Mouse (Mus musculus): ENCODE data around the gene Sync. TPM values are rescaled to one million over a fixed set of nuclear protein-coding genes. Genes with fewer than 3 reads are reported as not detected.

Gene Sync
- total and polyA plus RNA-seq, 3 experiments = 0.31 to 0.43 TPM; not detected in 1

DNA sequence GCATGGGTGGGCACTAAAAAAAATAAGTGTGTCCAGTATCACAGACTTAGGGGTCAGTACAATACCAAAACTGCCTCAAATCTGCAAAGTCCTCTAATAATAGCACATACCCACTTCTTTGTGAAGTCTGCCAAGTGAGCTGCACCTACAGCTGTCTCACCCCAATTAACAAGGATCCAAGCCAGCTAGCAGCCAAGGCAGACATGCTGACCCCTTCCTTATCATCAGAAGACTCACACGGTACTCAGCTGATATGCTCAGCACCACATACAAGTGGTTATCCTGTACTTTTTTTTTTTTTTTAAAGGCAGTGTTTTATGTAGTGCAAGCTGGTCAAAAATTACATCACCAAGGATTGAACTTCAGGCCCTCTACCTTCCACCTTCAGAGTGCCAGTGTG is 16.9 kb downstream of the Sync start:
- Histone ChIP-seq H3K4me3 (ENCODE audit: control insufficient read depth in 1 of 2, insufficient read depth in 1 of 2, low read depth in 2 of 2, low read length in 2 of 2) (no peak overlapping the region), H3K4me1 (ENCODE audit: control insufficient read depth in 1 of 2, insufficient read depth in 2 of 2, low read length in 2 of 2) (peaks cover 7 to 9% of the 10 kb centered on the region in 2 experiments), H3K9ac (ENCODE audit: control insufficient read depth, low read depth, low read length, poor library complexity, severe bottlenecking) (0 out of 2 replicates have a peak overlapping the region, but pooled peaks have one; percentile 22), H3K9me3 (replicated peaks; ENCODE audit: insufficient read depth, low read length) (no peaks in the 10 kb centered on the region), H3K27ac (ENCODE audit: control insufficient read depth, low read depth, low read length) (peak overlapping the region; percentile 30), H3K79me2 (ENCODE audit: control insufficient read depth, insufficient read depth, low read length, poor library complexity) (no peaks in the 10 kb centered on the region), H3K36me3 (ENCODE audit: control insufficient read depth in 1 of 2, insufficient read depth in 2 of 2, low read length in 2 of 2) (peaks cover 10 to 16% of the 10 kb centered on the region in 2 experiments), H3K27me3 (ENCODE audit: control insufficient read depth in 1 of 2, insufficient read depth in 2 of 2, low read length in 2 of 2) (no peaks in the 10 kb centered on the region)
- DNase-seq (ENCODE audit: low read depth, low spot score) = peak; percentile 70
- TF ChIP-seq TAL1 (IDR thresholded peaks at IDR 0.05; ENCODE audit: low read length) = peak; percentile 19; the same call in 1 of the 2 replicates
- TF ChIP-seq MXI1 (IDR thresholded peaks at IDR 0.05; ENCODE audit: low read depth, low read length) = peak; percentile 25; the same call in 1 of the 2 replicates
- 0 out of 2 replicates have a peak, but pooled peaks have one; percentile 31 for TF ChIP-seq KAT2A (conservative IDR thresholded peaks at IDR 0.05; ENCODE audit: low read depth, low read length)
- TF ChIP-seq E2F4 (IDR thresholded peaks at IDR 0.05; ENCODE audit: borderline replicate concordance, low read depth, low read length) = no peak
- TF ChIP-seq ZMIZ1 (IDR thresholded peaks at IDR 0.05; ENCODE audit: low read depth, low read length) = no peak
- no peak for TF ChIP-seq USF2 (IDR thresholded peaks at IDR 0.05; ENCODE audit: borderline replicate concordance in 1 of 2, insufficient read depth in 1 of 2, low read depth in 1 of 2, low read length in 2 of 2)
- TF ChIP-seq UBTF (IDR thresholded peaks at IDR 0.05; ENCODE audit: borderline replicate concordance, insufficient read depth, low read depth, low read length) = no peak
- TF ChIP-seq TCF12 (IDR thresholded peaks at IDR 0.05; ENCODE audit: low read depth, low read length) = peak; percentile 85
- no peak for TF ChIP-seq POLR2AphosphoS5 (IDR thresholded peaks at IDR 0.05; ENCODE audit: borderline replicate concordance, low read depth, low read length)
- peak; percentile 97 for TF ChIP-seq ZNF384 (IDR thresholded peaks at IDR 0.05; ENCODE audit: low read depth, low read length)
- TF ChIP-seq JUND (IDR thresholded peaks at IDR 0.05; ENCODE audit: low read depth, low read length) = no peak
- no peak for TF ChIP-seq MYB (IDR thresholded peaks at IDR 0.05; ENCODE audit: low read depth, low read length)
- peak; percentile 32 to 74; a peak in 3 of 4 replicates for TF ChIP-seq EP300 (IDR thresholded peaks at IDR 0.05; ENCODE audit: low read depth in 1 of 2, low read length in 2 of 2)
- TF ChIP-seq MYC (IDR thresholded peaks at IDR 0.05; ENCODE audit: low read depth, low read length) = no peak
- TF ChIP-seq BHLHE40 (IDR thresholded peaks at IDR 0.05; ENCODE audit: borderline replicate concordance, low read depth, low read length) = peak; percentile 45; the same call in 1 of the 2 replicates
- TF ChIP-seq RAD21 (IDR thresholded peaks at IDR 0.05; ENCODE audit: low read depth, low read length) = no peak
- no peak for TF ChIP-seq USF1 (IDR thresholded peaks at IDR 0.05; ENCODE audit: low read depth, low read length)
- no peak for TF ChIP-seq GABPA (IDR thresholded peaks at IDR 0.05; ENCODE audit: low read depth, low read length)
- peak; percentile 80 for TF ChIP-seq GATA1 (IDR thresholded peaks at IDR 0.05; ENCODE audit: low read depth, low read length)
- TF ChIP-seq RCOR1 (IDR thresholded peaks at IDR 0.05; ENCODE audit: low read depth, low read length) = no peak; the same call in 1 of the 2 replicates
- peak; percentile 99 for TF ChIP-seq ETS1 (IDR thresholded peaks at IDR 0.05; ENCODE audit: low read depth, low read length)
- peak; percentile 61 for TF ChIP-seq SIN3A (IDR thresholded peaks at IDR 0.05; ENCODE audit: low read length)
- no peak for TF ChIP-seq SMC3 (IDR thresholded peaks at IDR 0.05; ENCODE audit: low read depth, low read length)
- TF ChIP-seq CHD1 (IDR thresholded peaks at IDR 0.05; ENCODE audit: low read depth, low read length) = no peak
- no peak for TF ChIP-seq HCFC1 (IDR thresholded peaks at IDR 0.05; ENCODE audit: low read depth, low read length)

Data from MEL (cell line).